Mouse (Mus musculus) testis, adult 2 months (tissue): Measurements from ENCODE around the gene Gm3336.

Experiments used
- CTCF ChIP-seq: fragments of 200-500 bp; IDR thresholded peaks from 2 replicates; pipeline ENCODE4 v1.5.1; 2012; ENCODE audit warnings: low read depth, mild to moderate bottlenecking, inconsistent platforms, low read length, moderate library complexity; ENCODE audit not compliant: control insufficient read depth, insufficient read depth, insufficient replicate concordance
- POLR2A ChIP-seq: fragments of 200-500 bp; IDR thresholded peaks from 2 replicates; pipeline ENCODE4 v1.6.1; 2012; ENCODE audit warnings: low read depth, mild to moderate bottlenecking, inconsistent platforms, low read length, moderate library complexity; ENCODE audit not compliant: control insufficient read depth

DNA sequence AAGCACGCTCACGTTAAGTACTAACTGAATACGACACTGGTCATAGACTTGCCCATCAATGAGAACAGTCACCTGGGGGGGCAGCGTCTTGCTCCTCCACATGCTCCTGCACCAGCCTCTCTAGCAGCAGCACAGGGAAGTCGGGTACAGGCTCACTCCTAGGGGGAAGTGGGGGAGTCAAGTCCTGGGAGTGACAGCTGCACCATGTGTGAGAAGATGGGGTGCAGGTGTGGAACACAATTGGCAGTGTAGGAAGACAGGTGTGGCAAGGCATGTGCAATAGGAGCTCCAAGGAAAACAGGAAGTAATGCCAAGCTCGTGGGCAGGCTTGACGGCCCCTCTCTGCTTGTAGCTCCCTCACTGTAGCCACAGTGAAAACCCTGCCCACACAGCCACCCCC, 52.9 kb downstream of the Gm3336 start:
- TF ChIP-seq POLR2A (no peak), CTCF (no peak)
